Comparison of ENCODE assay signal across 8 mouse cellular contexts in genomic region chr2:160621661-160622211, GRCm38 (mm10). TPM values are rescaled to one million over a fixed set of nuclear protein-coding genes. Genes with fewer than 3 reads are reported as not detected.
A peak's percentile ranks its signal among the peaks of the same experiment; 100 is the strongest.
DNase-seq lines count a peak whose midpoint lies in the region; ATAC-seq lines count a peak whose summit lies in the region.

No protein-coding gene starts in this region.

- no peaks in the 10 kb centered on the region for H3K9me3 ChIP-seq in hindbrain, embryonic 14.5 days (ENCODE audit: control insufficient read depth, low read length)
- H3K9me3 ChIP-seq in hindbrain, embryonic 11.5 days (ENCODE audit: control insufficient read depth, low read length) = no peaks in the 10 kb centered on the region

- no peak overlapping the region for H3K4me2 ChIP-seq in hindbrain, embryonic 14.5 days (replicated peaks)
- H3K4me2 ChIP-seq in hindbrain, embryonic 11.5 days (replicated peaks; ENCODE audit: low read depth, low read length) = no peak overlapping the region

- H3K4me3 ChIP-seq in hindbrain, embryonic 14.5 days (replicated peaks; ENCODE audit: low read length) = no peak overlapping the region
- H3K4me3 ChIP-seq in hindbrain, embryonic 11.5 days (ENCODE audit: low read depth, low read length) = no peak overlapping the region

- 60% methylated on average over 5 of the region's 5 CpGs for WGBS in hindbrain, embryonic 14.5 days
- WGBS in hindbrain, embryonic 11.5 days = 66% methylated on average over 5 of the region's 5 CpGs

- intact Hi-C loops in left cerebral cortex, postnatal 4 days (cut with DNase I) = loop anchor here (2.0 kb wide), 1 partner anchor 29 kb away; no protein-coding TSS in a partner anchor

- H3K9ac ChIP-seq in hindbrain, embryonic 14.5 days = no peak overlapping the region
- H3K9ac ChIP-seq in hindbrain, embryonic 11.5 days (ENCODE audit: low read depth, low read length) = no peak overlapping the region

- 0 out of 2 replicates have a peak, but pooled peaks cover 4% of the 10 kb centered on the region for H3K4me1 ChIP-seq in hindbrain, embryonic 14.5 days (replicated peaks; ENCODE audit: control insufficient read depth, insufficient read depth, low read length)
- no peaks in the 10 kb centered on the region for H3K4me1 ChIP-seq in hindbrain, embryonic 11.5 days (replicated peaks; ENCODE audit: control insufficient read depth, insufficient read depth, low read length)

- H3K36me3 ChIP-seq in hindbrain, embryonic 14.5 days (replicated peaks; ENCODE audit: control insufficient read depth, insufficient read depth) = no peaks in the 10 kb centered on the region
- H3K36me3 ChIP-seq in hindbrain, embryonic 11.5 days (ENCODE audit: control insufficient read depth, insufficient read depth, low read length) = no peaks in the 10 kb centered on the region

- no peaks in the 10 kb centered on the region for H3K27me3 ChIP-seq in hindbrain, embryonic 14.5 days (ENCODE audit: control insufficient read depth, insufficient read depth, low read length)
- no peaks in the 10 kb centered on the region for H3K27me3 ChIP-seq in hindbrain, embryonic 11.5 days (ENCODE audit: control insufficient read depth, insufficient read depth, low read length)

- ATAC-seq in hindbrain, embryonic 14.5 days (ENCODE audit: low FRiP score) = no peak
- no peak for ATAC-seq in hindbrain, embryonic 11.5 days (ENCODE audit: low FRiP score)

- 0 out of 2 replicates have a peak overlapping the region, but pooled peaks have one; percentile 9 for H3K27ac ChIP-seq in hindbrain, embryonic 14.5 days
- no peak overlapping the region for H3K27ac ChIP-seq in hindbrain, embryonic 11.5 days (ENCODE audit: low read depth, low read length)

- peak; percentile 69 for DNase-seq in hindbrain, embryonic 14.5 days (ENCODE audit: low spot score)
- DNase-seq in hindbrain, embryonic 11.5 days (ENCODE audit: low spot score) = no peak
- peak; percentile 68 for DNase-seq in cerebellum, adult 8-10 months
- DNase-seq in gastrocnemius, postnatal 25 days = peak; percentile 79
- peak; percentile 89 for DNase-seq in kidney, adult 18-20 months
- DNase-seq in left cerebral cortex, postnatal 4 days = peak; percentile 91
- peak; percentile 48 to 67 for DNase-seq in right cerebral cortex, adult 2 months (ENCODE audit: low spot score in 2 of 2)
- no peak for DNase-seq in thymus, postnatal 14 days

RNA-seq across cellular contexts. Expression of gene Top1, which starts 24.0 kb away (rescaled TPM):
- 58.9 and 67.6 TPM in 2 replicates for polyA plus RNA-seq in hindbrain, embryonic 14.5 days (2014; fragmentation: Nextera tagmentation; extraction: Ambion mirVana)
- polyA plus RNA-seq in hindbrain, embryonic 11.5 days (2014; fragmentation: Nextera tagmentation; extraction: Ambion mirVana) = 106 and 123 TPM in 2 replicates
- 10 to 100 TPM; 33.4 to 34.3 TPM for total RNA-seq in gastrocnemius, postnatal 25 days (2021)
- total RNA-seq in left cerebral cortex, postnatal 4 days (2021) = 100 to 1,000 TPM; 105 to 122 TPM

Comparison
In these comparisons a context has a peak if more than half of its experiments do, and no peak if none do; other contexts are left out.
1. DNase-seq: peak in hindbrain, embryonic 14.5 days (single experiment), cerebellum, adult 8-10 months (single experiment), gastrocnemius, postnatal 25 days (single experiment), kidney, adult 18-20 months (single experiment), left cerebral cortex, postnatal 4 days (single experiment) and right cerebral cortex, adult 2 months (2 of 2); none in hindbrain, embryonic 11.5 days (single experiment) and thymus, postnatal 14 days (single experiment).